Mouse (Mus musculus) frontal cortex, postnatal 25 days (tissue): Measurements from ENCODE around the gene Capn7.
A peak's percentile ranks its signal among the peaks of the same experiment; 100 is the strongest.

Experiments
- DNase-seq, 2 experiments: peaks; one replicate each; pipeline ENCODE4 v3.0.0; 2022; ENCODE audit warnings: low spot score in 2 of 2

Gene Capn7

GRCm38 (mm10) chr14:31365350-31365749 lies 28.9 kb downstream of the Capn7 start:
- peak in 1 of 2 experiments; percentile 51 for DNase-seq

DNA sequence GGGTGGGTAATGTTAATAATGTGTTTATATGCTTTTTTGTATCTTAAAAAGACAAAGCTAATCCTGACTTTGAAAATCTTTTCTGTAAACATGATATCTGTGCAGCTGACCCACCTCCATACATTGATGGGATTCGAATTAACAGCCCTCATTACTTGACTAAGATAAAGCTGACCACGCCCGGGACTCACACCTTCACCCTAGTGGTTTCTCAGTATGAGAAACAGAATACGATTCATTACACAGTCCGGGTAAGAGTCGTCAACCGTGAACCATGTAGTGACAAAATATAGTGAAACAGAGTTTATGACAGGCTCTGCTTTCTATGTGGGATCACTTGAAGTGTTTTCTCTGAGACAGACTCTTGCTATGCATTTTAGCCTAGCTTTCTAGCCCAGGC lies 31.5 kb downstream of the Capn7 start:
- DNase-seq = no peak

DNA sequence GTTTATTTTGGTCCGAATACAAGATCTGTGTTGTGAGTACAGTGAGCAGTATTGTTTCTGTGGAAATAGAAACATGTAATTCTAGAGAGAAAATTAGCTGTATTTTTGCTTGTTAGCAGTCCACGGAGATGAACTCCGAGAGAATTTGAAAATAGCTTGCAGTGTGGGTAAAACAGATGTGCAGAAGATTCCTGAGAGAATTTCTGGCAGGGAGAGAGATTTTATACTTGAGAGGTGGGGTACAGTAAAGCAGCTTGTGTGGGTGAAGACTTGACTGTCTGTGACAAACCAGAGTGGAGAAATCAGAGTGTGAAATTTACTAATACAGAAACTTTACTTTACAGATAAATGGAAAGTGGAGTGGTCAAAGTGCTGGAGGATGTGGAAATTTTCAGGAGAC lies 32.9 kb downstream of the Capn7 start:
- DNase-seq = no peak

DNA sequence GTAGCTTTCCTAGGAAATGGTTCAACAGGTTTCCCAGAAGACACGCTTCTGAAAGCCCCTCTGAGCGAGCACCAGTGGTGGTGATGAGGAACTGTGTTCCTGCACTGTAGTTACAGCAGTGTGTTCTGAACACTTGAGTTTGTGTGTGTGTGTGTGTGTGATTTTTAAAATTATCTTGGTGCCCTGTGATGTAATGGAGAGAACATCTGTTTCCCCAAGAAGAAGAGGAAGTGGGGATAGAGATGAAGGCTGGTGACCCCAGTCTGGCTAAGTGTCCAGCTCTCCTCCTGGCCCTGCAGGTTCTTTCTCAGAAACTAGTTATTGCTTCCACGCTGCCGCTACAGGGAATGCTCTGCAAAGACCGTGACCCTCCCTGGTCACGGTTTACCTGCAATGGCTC lies 38.0 kb downstream of the Capn7 start:
- no peak for DNase-seq

GRCm38 (mm10) chr14:31376331-31376730 lies 39.9 kb downstream of the Capn7 start:
- no peak for DNase-seq

GRCm38 (mm10) chr14:31382276-31382675 lies 45.8 kb downstream of the Capn7 start:
- DNase-seq = no peak

GRCm38 (mm10) chr14:31383470-31384050 lies 47.1 kb downstream of the Capn7 start:
- no peak for DNase-seq

GRCm38 (mm10) chr14:31384366-31385323 lies 48.2 kb downstream of the Capn7 start:
- DNase-seq = no peak

DNA sequence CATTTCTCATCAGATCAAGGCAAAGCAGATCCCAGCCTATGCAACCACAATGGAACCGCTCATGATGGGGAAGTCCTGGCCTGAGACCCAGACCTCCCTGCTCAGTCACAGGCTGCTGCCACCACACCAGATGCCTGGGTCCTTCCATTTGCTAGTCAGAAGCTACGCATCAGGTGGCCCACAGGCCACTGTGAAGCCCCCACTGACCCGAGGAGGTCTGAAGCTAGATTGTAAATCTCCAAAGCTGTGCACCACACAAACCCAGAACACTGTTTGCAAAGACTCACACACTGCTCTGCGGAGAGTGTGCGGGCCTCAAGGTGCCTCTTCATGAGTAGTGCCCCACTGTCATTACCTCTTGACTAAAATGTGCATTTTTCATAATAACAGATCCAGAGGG lies 49.0 kb downstream of the Capn7 start:
- no peak for DNase-seq

GRCm38 (mm10) chr14:31385977-31386697 lies 49.7 kb downstream of the Capn7 start:
- DNase-seq = peak in 1 of 2 experiments; percentile 65

GRCm38 (mm10) chr14:31387301-31387981 lies 51.0 kb downstream of the Capn7 start:
- no peak for DNase-seq

- no peak for DNase-seq
These were observed 51.8 kb downstream of the Capn7 start for GRCm38 (mm10) chr14:31388086-31388872.

- no peak for DNase-seq
These were observed 53.1 kb downstream of the Capn7 start for GRCm38 (mm10) chr14:31389421-31390147.

- DNase-seq = no peak
These were observed 55.9 kb downstream of the Capn7 start for GRCm38 (mm10) chr14:31392300-31392699.

DNA sequence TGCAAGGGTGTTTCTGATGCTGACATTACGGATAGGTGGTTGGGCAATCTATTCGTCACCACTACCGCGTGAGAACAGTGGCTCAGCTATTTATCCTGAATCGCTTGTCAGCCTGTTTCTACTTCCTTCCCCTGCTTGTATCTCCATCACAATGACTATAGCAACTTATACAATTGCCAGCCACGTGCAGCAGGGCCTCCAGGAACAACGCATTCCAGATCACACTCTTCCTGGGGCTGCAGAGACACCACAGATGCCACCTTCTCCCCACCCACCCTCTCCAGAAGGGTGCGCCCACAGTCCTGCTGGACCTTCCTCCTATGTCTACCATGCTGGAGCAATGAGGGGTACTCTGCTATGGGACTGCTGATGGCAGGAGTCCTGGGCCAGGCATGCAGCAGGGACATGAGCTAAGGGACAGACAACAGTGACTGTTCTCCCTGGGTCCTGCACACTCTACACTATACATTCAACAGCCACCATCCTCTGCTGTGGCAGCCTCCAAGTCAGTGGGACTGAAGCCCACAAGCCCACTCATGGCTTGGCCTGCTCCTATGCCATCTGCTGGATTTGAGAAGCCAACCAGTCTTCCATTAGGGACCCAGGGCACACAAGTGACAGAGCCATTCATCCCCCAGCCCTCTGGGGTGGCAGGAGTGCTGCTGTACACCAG lies 56.6 kb downstream of the Capn7 start:
- DNase-seq = no peak

DNA sequence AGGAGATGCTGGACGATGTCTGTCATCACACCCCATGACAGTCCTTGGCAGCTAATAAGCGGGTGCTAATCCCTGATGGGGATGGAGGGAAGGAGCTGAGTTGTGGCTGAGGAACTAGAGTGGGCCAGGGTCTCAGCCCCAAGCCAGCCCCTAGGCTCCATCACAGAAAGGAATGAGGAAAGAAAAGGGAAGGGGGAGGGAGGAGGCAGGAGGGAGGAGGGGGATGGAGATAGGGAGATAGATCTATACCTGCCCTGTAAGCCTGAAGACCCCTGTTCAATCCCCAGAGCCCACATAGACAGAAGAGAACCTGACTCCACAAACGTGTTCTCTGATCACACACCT lies 57.1 kb downstream of the Capn7 start:
- no peak for DNase-seq

DNA sequence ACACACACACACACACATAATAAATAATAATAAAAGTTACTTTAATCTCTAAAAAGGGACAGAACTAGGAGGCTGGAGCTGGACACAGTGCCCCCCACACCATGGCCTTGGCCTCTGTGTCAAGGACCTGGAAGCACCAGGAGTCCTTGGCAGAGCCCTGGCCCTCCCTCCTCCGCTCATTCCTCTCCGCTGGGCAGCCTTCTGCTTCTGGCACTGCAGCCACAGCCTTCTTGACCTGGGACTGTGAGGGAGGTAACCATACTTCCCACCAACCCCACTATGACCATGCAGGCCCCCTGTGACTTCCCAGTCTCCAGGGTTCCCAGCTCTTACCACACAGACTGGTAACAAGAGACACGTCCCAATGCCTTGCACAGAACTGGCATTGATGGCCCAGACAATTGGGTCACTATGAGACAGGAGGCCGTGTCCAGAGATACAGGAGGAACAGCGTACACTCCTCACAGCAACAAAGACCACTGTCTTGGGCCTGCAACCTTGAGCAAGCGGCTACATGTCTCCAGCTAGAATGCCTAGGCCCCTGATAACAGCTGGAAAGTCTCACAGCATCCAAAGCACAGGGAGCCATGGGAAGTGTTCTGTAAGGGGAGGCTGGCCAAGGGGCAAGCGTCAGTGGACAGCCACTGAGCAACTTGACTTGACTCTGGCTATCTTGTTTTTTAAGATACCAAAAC lies 57.6 kb downstream of the Capn7 start:
- DNase-seq = no peak

DNA sequence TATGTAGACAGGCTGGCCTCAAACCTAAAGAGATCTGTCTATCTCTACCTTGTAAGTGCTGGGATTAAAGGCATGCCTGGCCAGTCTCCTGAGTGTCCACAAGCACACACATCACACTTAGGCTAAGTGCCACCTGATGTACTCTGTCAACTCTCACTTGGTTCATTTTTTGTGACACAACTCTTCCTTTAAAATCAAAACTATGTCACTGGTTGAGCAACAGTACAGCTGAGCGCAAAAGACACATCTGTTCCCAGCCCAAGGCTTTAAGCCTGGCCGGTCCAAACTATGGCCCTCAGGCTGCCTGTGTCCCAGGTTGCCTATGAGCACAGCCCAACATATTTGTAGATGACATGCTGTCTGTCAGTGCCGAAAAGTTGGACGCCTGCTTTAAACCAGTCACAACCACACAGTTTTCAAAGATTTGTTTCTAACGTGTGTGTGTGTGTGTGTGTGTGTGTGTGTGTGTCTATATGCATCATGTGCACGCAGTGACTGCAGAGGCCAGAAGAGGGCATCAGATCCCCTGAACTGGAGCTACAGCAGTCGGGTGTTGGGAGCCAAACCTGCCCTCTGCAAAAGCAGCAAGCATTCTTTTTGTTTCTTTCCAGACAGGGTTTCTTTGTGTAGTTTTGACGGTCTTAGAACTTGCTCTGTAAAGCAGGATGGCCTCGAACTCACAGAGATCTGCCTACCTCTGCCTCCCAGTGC lies 58.5 kb downstream of the Capn7 start:
- DNase-seq = no peak
